Mouse (Mus musculus) intestine, embryonic 14.5 days (tissue): ENCODE data around the gene Coro7. TPM values are rescaled to one million over a fixed set of nuclear protein-coding genes. Genes with fewer than 3 reads are reported as not detected.

Experiments used
- ATAC-seq: fragments of 200-750 bp; cut with Nextera tagmentation; replicated peaks from 2 replicates; pipeline ENCODE4 v1.8.0; 2017; ENCODE audit warnings: low read depth, moderate number of reproducible peaks, moderate TSS enrichment, moderate library complexity; ENCODE audit not compliant: low FRiP score, low TSS enrichment
- DNase-seq: peaks from one replicate; pipeline ENCODE4 v3.0.0-alpha.2; 2018; ENCODE audit warnings: low spot score
- H3K27ac ChIP-seq: fragments of 300-500 bp; sonication (generic); 2 replicates; pipeline ENCODE4 v1.5.1; 2014; ENCODE audit warnings: low read depth, mild to moderate bottlenecking, control low read depth
- H3K27me3 ChIP-seq: fragments of 300-500 bp; sonication (generic); replicated peaks from 2 replicates; pipeline ENCODE4 v1.6.1; 2014; ENCODE audit warnings: low read length, control low read depth; ENCODE audit not compliant: control insufficient read depth, insufficient read depth
- H3K36me3 ChIP-seq: fragments of 300-500 bp; sonication (generic); 2 replicates; pipeline ENCODE4 v1.6.1; 2014; ENCODE audit warnings: low read length, control low read depth; ENCODE audit not compliant: control insufficient read depth, insufficient read depth
- H3K4me1 ChIP-seq: fragments of 300-500 bp; sonication (generic); replicated peaks from 2 replicates; pipeline ENCODE4 v1.6.1; 2014; ENCODE audit warnings: low read length, control low read depth, mixed read lengths; ENCODE audit not compliant: control insufficient read depth, insufficient read depth
- H3K4me2 ChIP-seq: fragments of 300-500 bp; sonication (generic); 2 replicates; pipeline ENCODE4 v1.6.1; 2014; ENCODE audit warnings: low read length
- H3K4me3 ChIP-seq: fragments of 300-500 bp; sonication (generic); 2 replicates; pipeline ENCODE4 v1.5.1; 2014; ENCODE audit warnings: low read depth, low read length, control low read depth, mixed read lengths
- H3K9ac ChIP-seq: fragments of 300-500 bp; sonication (generic); 2 replicates; pipeline ENCODE4 v1.6.1; 2014; ENCODE audit warnings: mild to moderate bottlenecking, low read length
- H3K9me3 ChIP-seq: fragments of 300-500 bp; sonication (generic); 2 replicates; pipeline ENCODE4 v1.6.1; 2016; ENCODE audit warnings: low read length, control low read depth; ENCODE audit not compliant: control insufficient read depth
- WGBS: fragments of 180-500 bp; shearing (Covaris S2); extraction: QIAGEN DNeasy Blood & Tissue Kit; methylation state at CpG from one replicate; pipeline ENCODE4 v1.1.7; 2014; 5-methylcytosine and 5-hydroxymethylcytosine counted together
- polyA plus RNA-seq: library from polyadenylated mRNA; unstranded; fragments of >200 nt; fragmentation: Nextera tagmentation; extraction: Ambion mirVana; gene quantifications from 2 replicates; pipeline ENCODE4 v1.2.1, GENCODE M21; 2014

The Coro7 gene
- polyA plus RNA-seq = 17.8 and 19.3 TPM in 2 replicates

GRCm38 (mm10) chr16:4679121-4680018 is at the start of gene Coro7:
Gene Coro7, minus strand, starts transcription at chr16:4679777.
- peaks cover 8% of the 10 kb centered on the region for H3K4me1 ChIP-seq
- peak within 1 kb of the TSS; percentile 71 for H3K4me3 ChIP-seq
- H3K9me3 ChIP-seq = no peaks in the 10 kb centered on the region
- DNase-seq (peak; percentile 89), ATAC-seq (peak; percentile 88)
- H3K27me3 ChIP-seq = no peaks in the 10 kb centered on the region
- H3K4me2 ChIP-seq = peak within 1 kb of the TSS; percentile 72
- H3K27ac ChIP-seq = peak within 1 kb of the TSS; percentile 51
- WGBS = under 1% methylated on average over 47 of the region's 47 CpGs
- peaks cover 24% of the 10 kb centered on the region for H3K36me3 ChIP-seq
- H3K9ac ChIP-seq = peak within 1 kb of the TSS; percentile 55

GRCm38 (mm10) chr16:4727963-4728362 is 48.4 kb upstream of the Coro7 start:
- Histone ChIP-seq H3K4me3 (no peak overlapping the region), H3K27me3 (no peaks in the 10 kb centered on the region), H3K4me2 (peak overlapping the region; percentile 85; the same call in 1 of the 2 replicates), H3K36me3 (no peaks in the 10 kb centered on the region), H3K4me1 (peaks cover 10% of the 10 kb centered on the region; the same call in 1 of the 2 replicates), H3K9ac (no peak overlapping the region), H3K9me3 (no peaks in the 10 kb centered on the region), H3K27ac (no peak overlapping the region)
- no peak for DNase-seq
- ATAC-seq = no peak
- 72% methylated on average over 1 of the region's 1 CpGs for WGBS

GRCm38 (mm10) chr16:4727526-4727925 is 47.9 kb upstream of the Coro7 start:
- Histone ChIP-seq H3K36me3 (no peaks in the 10 kb centered on the region), H3K9me3 (no peaks in the 10 kb centered on the region), H3K9ac (no peak overlapping the region; the same call in 1 of the 2 replicates), H3K27me3 (no peaks in the 10 kb centered on the region), H3K4me2 (peak overlapping the region; percentile 85), H3K4me1 (peaks cover 10% of the 10 kb centered on the region; the same call in 1 of the 2 replicates), H3K27ac (no peak overlapping the region), H3K4me3 (peak overlapping the region; percentile 93; the same call in 1 of the 2 replicates)
- DNase-seq (no peak), ATAC-seq (no peak)
- WGBS = 95% methylated on average over 1 of the region's 1 CpGs

- Histone ChIP-seq H3K4me2 (peak overlapping the region; percentile 85), H3K27ac (peak overlapping the region; percentile 47), H3K9ac (peak overlapping the region; percentile 87), H3K4me3 (peak overlapping the region; percentile 93), H3K9me3 (no peaks in the 10 kb centered on the region), H3K4me1 (peaks cover 10% of the 10 kb centered on the region; the same call in 1 of the 2 replicates), H3K36me3 (no peaks in the 10 kb centered on the region), H3K27me3 (no peaks in the 10 kb centered on the region)
- DNase-seq = peak; percentile 81
- WGBS = 1% methylated on average over 40 of the region's 40 CpGs
- peak; percentile 69 for ATAC-seq
Measured at GRCm38 (mm10) chr16:4726528-4727128, 47.1 kb upstream of the Coro7 start.

GRCm38 (mm10) chr16:4725780-4726527 is 46.4 kb upstream of the Coro7 start, which contains the start of gene Hmox2:
Gene Hmox2, plus strand, starts transcription at chr16:4726361.
- H3K4me3 ChIP-seq = peak within 1 kb of the TSS; percentile 93
- H3K4me1 ChIP-seq = peaks cover 10% of the 10 kb centered on the region; the same call in 1 of the 2 replicates
- no peaks in the 10 kb centered on the region for H3K27me3 ChIP-seq
- no peaks in the 10 kb centered on the region for H3K9me3 ChIP-seq
- H3K9ac ChIP-seq = peak within 1 kb of the TSS; percentile 87
- WGBS = 5% methylated on average over 35 of the region's 35 CpGs
- H3K27ac ChIP-seq = peak within 1 kb of the TSS; percentile 47
- H3K36me3 ChIP-seq = no peaks in the 10 kb centered on the region
- ATAC-seq (peak; percentile 96), DNase-seq (peak; percentile 96)
- peak within 1 kb of the TSS; percentile 85 for H3K4me2 ChIP-seq

GRCm38 (mm10) chr16:4725266-4725665 is 45.7 kb upstream of the Coro7 start:
- no peaks in the 10 kb centered on the region for H3K9me3 ChIP-seq
- no peak for DNase-seq
- no peaks in the 10 kb centered on the region for H3K27me3 ChIP-seq
- H3K27ac ChIP-seq = no peak overlapping the region
- H3K36me3 ChIP-seq = no peaks in the 10 kb centered on the region
- no peak overlapping the region for H3K9ac ChIP-seq
- no peak overlapping the region for H3K4me2 ChIP-seq
- no peak for ATAC-seq
- 72% methylated on average over 4 of the region's 4 CpGs for WGBS
- peaks cover 10% of the 10 kb centered on the region; the same call in 1 of the 2 replicates for H3K4me1 ChIP-seq
- no peak overlapping the region for H3K4me3 ChIP-seq

- Histone ChIP-seq H3K4me2 (no peak overlapping the region), H3K4me1 (peaks cover 10% of the 10 kb centered on the region; the same call in 1 of the 2 replicates), H3K36me3 (no peaks in the 10 kb centered on the region), H3K9me3 (no peaks in the 10 kb centered on the region), H3K9ac (no peak overlapping the region), H3K27me3 (no peaks in the 10 kb centered on the region), H3K27ac (no peak overlapping the region), H3K4me3 (no peak overlapping the region)
- 76% methylated on average over 3 of the region's 3 CpGs for WGBS
- no peak for DNase-seq
- ATAC-seq = no peak
Measured at GRCm38 (mm10) chr16:4722915-4723209, 43.3 kb upstream of the Coro7 start.
